Mouse (Mus musculus) lung, postnatal 0 days (tissue): Measurements from ENCODE around the gene Txndc15. TPM values are rescaled to one million over a fixed set of nuclear protein-coding genes. Genes with fewer than 3 reads are reported as not detected.

ENCODE experiments used
- ATAC-seq: fragments of 200-750 bp; cut with Nextera tagmentation; 2 replicates; pipeline ENCODE4 v1.8.0; 2017; ENCODE audit warnings: moderate library complexity
- DNase-seq: peaks from one replicate; pipeline ENCODE4 v3.0.0-alpha.2; 2016; ENCODE audit warnings: low spot score
- H3K27ac ChIP-seq: fragments of 300-500 bp; sonication (generic); 2 replicates; pipeline ENCODE4 v1.5.1; 2014; ENCODE audit warnings: antibody characterized with exemption, mild to moderate bottlenecking, low read length, mixed read lengths
- H3K27me3 ChIP-seq: fragments of 300-500 bp; sonication (generic); replicated peaks from 2 replicates; pipeline ENCODE4 v1.6.1; 2014; ENCODE audit warnings: low read length, mixed read lengths; ENCODE audit not compliant: insufficient read depth
- H3K36me3 ChIP-seq: fragments of 300-500 bp; sonication (generic); 2 replicates; pipeline ENCODE4 v1.6.1; 2014; ENCODE audit warnings: low read length, mixed read lengths; ENCODE audit not compliant: insufficient read depth
- H3K4me1 ChIP-seq: fragments of 300-500 bp; sonication (generic); 2 replicates; pipeline ENCODE4 v1.6.1; 2014; ENCODE audit warnings: antibody characterized with exemption, low read depth, low read length, mixed read lengths; ENCODE audit not compliant: insufficient read depth
- H3K4me2 ChIP-seq: fragments of 300-500 bp; sonication (generic); replicated peaks from 2 replicates; pipeline ENCODE4 v1.6.1; 2014; ENCODE audit warnings: low read depth, mild to moderate bottlenecking, low read length, moderate library complexity, mixed read lengths
- H3K4me3 ChIP-seq: fragments of 300-500 bp; sonication (generic); 2 replicates; pipeline ENCODE4 v1.5.1; 2014; ENCODE audit warnings: low read depth, low read length
- H3K9ac ChIP-seq: fragments of 300-500 bp; sonication (generic); replicated peaks from 2 replicates; pipeline ENCODE4 v1.6.1; 2014; ENCODE audit warnings: low read depth, mild to moderate bottlenecking
- H3K9me3 ChIP-seq: fragments of 300-500 bp; sonication (generic); 2 replicates; pipeline ENCODE4 v1.6.1; 2016; ENCODE audit warnings: low read length, mixed read lengths
- CTCF ChIP-seq: IDR thresholded peaks from 2 replicates; pipeline ENCODE4 v1.5.1; 2016; ENCODE audit warnings: antibody characterized with exemption, mild to moderate bottlenecking
- EP300 ChIP-seq: IDR thresholded peaks from 2 replicates; pipeline ENCODE4 v1.6.1; 2016; ENCODE audit warnings: antibody characterized with exemption, mild to moderate bottlenecking, control low read depth
- WGBS: fragments of 180-500 bp; shearing (Covaris S2); extraction: QIAGEN DNeasy Blood & Tissue Kit; methylation state at CpG from one replicate; pipeline ENCODE4 v1.1.7; 2014; 5-methylcytosine and 5-hydroxymethylcytosine counted together
- polyA plus RNA-seq: library from polyadenylated mRNA; unstranded; fragments of >200 nt; fragmentation: Nextera tagmentation; extraction: Ambion mirVana; gene quantifications from 2 replicates; pipeline ENCODE4 v1.2.1, GENCODE M21; 2015

Gene Txndc15
- polyA plus RNA-seq, 1 experiment from 2014 or later, result 82.3 TPM

DNA sequence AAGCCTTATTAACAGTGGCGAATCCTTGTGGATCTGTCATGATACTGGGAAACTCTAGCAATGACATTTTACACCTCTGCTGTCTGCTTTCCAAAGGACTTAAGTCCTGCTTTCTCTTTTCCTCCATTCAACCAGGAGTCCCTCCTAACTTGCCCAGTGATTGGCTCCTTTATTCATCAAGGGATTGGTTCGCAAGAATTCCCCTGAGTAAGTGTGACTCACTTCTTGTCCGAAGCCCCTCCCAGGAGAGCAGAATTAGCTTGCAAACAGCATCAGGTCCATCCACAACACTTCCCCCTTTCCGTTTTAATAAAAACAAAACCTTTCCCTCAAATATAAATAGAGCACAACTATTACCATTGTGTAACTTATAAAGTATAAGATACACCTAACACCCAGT lies 10.1 kb upstream of the Txndc15 start:
- Histone ChIP-seq H3K9me3 (no peaks in the 10 kb centered on the region), H3K36me3 (peaks cover 16% of the 10 kb centered on the region; the same call in 1 of the 2 replicates), H3K4me1 (no peaks in the 10 kb centered on the region), H3K4me2 (no peak overlapping the region), H3K4me3 (no peak overlapping the region), H3K27me3 (no peaks in the 10 kb centered on the region), H3K9ac (no peak overlapping the region), H3K27ac (no peak overlapping the region)
- 85% methylated on average over 4 of the region's 4 CpGs for WGBS
- ATAC-seq (no peak), DNase-seq (no peak)
- no peak for TF ChIP-seq CTCF
- TF ChIP-seq EP300, result no peak

DNA sequence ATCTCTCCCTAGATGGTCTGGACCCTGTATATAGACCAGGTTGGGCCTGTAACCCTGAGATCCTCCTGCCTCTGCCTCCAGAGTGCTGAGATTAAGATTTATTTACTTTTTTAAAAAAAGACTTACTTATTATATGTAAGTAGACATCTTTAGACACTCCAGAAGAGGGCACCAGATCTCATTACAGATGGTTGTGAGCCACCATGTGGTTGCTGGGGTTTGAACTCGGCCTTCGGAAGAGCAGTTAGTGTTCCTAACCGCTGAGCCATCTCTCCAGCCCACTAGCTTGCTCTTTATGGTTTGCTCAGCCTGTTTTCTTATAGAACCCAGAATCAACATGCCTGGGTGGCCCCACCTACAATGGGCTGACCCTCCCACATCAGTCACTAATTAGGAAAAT lies 1.6 kb upstream of the Txndc15 start:
- TF ChIP-seq EP300 (no peak), CTCF (no peak)
- no peak for ATAC-seq
- no peaks in the 10 kb centered on the region for H3K9me3 ChIP-seq

DNA sequence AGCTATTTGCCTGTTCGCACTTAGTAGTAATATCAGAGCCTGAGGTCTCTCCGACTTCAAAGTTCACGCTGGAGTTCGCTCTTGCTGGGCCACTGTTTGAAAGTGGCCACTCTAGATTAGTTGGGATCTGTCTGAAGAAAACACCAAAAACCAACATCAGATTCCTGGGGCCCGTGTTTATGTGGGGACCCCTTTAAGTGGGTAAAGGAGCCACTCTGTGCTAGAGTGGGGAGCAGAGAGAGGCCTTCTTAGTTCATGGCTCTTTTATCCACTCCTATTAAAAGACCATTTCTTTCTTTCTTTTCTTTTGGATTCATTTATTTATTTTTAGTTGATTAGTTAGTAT lies 690 bp downstream of the Txndc15 start:
- TF ChIP-seq CTCF, result no peak
- TF ChIP-seq EP300, result no peak
- DNase-seq (no peak), ATAC-seq (no peak; the same call in 1 of the 2 replicates)
- Histone ChIP-seq H3K4me1 (no peaks in the 10 kb centered on the region), H3K9me3 (no peaks in the 10 kb centered on the region), H3K27me3 (no peaks in the 10 kb centered on the region), H3K27ac (peak overlapping the region; percentile 92), H3K4me3 (peak overlapping the region; percentile 97), H3K9ac (peak overlapping the region; percentile 96), H3K36me3 (no peaks in the 10 kb centered on the region), H3K4me2 (peak overlapping the region; percentile 68)
- 4% methylated on average over 5 of the region's 5 CpGs for WGBS

More for the DNA sequence above, 1.6 kb upstream of the Txndc15 start:
- H3K9ac ChIP-seq, result no peak overlapping the region
- H3K4me3 ChIP-seq, result no peak overlapping the region
- no peaks in the 10 kb centered on the region for H3K27me3 ChIP-seq
- H3K4me1 ChIP-seq, result no peaks in the 10 kb centered on the region
- no peak overlapping the region for H3K4me2 ChIP-seq
- no peak overlapping the region for H3K27ac ChIP-seq
- H3K36me3 ChIP-seq, result no peaks in the 10 kb centered on the region
- 89% methylated on average over 3 of the region's 3 CpGs for WGBS
- DNase-seq, result no peak

DNA sequence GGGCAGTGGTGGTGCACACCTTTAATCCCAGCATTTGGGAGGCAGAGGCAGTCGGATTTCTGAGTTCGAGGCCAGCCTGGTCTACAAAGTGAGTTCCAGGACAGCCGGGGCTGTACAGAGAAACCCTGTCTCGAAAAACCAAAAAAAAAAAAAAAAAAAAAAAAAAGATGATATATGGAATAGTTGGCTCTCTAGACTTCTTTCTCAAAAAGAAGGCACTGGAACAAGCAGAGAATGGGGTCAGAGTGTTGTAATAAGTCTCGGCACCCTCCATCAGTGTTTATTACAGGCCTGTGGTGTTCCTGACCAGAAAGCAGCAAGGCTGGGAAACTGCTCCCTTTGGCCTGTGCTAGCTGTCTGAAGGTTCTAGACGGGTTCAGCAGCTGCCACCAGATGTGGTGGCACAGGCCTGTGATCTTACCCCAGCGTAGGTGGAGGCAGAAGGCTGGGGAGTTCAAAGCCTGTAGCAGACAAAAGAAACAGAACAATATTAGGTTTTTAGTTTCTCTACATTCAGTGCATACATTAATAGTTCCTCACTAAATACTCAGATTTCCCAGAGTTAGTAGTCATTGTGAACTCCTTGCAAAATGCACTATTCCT lies 1.6 kb downstream of the Txndc15 start:
- no peak overlapping the region for H3K27ac ChIP-seq
- H3K4me1 ChIP-seq, result no peaks in the 10 kb centered on the region
- TF ChIP-seq EP300 (no peak), CTCF (no peak)
- DNase-seq (peak; percentile 40), ATAC-seq (no peak)
- H3K4me3 ChIP-seq, result no peak overlapping the region
- no peak overlapping the region for H3K4me2 ChIP-seq
- H3K36me3 ChIP-seq, result no peaks in the 10 kb centered on the region
- 79% methylated on average over 5 of the region's 7 CpGs for WGBS
- no peaks in the 10 kb centered on the region for H3K27me3 ChIP-seq
- no peak overlapping the region for H3K9ac ChIP-seq
- no peaks in the 10 kb centered on the region for H3K9me3 ChIP-seq

DNA sequence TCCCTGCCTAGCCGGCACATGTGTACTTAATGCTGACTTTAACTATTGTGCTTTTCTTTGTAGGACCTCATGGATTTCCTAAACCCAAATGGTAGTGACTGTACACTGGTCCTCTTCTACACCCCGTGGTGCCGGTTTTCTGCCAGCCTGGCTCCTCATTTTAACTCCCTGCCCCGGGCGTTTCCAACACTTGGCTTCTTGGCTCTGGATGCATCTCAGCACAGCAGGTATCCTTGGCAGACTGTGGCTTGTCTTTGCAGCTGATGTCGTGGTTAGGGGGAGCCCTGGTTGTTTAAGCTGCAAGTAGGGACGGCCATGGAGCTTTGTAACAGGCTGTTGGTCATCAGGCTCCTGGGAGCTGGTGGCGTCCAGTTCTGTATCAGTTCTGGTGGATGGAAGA lies 7.1 kb downstream of the Txndc15 start:
- ATAC-seq, result no peak

DNA sequence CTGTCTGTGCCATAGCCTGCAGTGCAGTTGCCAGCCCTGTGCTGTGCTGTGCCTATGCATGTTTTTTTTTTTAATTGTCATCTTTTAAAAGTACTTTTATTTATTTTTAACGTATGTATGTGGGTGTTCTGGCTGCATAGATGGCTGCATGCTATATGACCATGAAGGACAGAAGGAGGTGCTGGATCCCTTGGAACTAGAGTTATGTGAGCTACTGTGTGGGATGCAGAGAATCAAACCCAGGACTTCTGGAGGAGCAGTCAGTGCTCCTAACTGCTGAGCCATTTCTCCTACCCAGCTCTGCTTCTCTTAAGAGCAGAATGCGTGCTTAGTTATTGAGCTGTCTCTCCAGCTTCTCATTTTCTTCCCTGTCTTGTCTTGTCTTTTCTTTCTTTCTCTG lies 7.5 kb downstream of the Txndc15 start:
- no peaks in the 10 kb centered on the region for H3K9me3 ChIP-seq
- no peak overlapping the region for H3K27ac ChIP-seq
- no peak overlapping the region for H3K9ac ChIP-seq
- H3K36me3 ChIP-seq, result peaks cover 11% of the 10 kb centered on the region; the same call in 1 of the 2 replicates
- TF ChIP-seq CTCF (no peak), EP300 (no peak)
- 91% methylated on average over 2 of the region's 2 CpGs for WGBS
- H3K27me3 ChIP-seq, result no peaks in the 10 kb centered on the region
- H3K4me2 ChIP-seq, result no peak overlapping the region
- no peaks in the 10 kb centered on the region for H3K4me1 ChIP-seq
- no peak overlapping the region for H3K4me3 ChIP-seq
- ATAC-seq, result no peak
- no peak for DNase-seq

More for the DNA sequence above, 7.1 kb downstream of the Txndc15 start:
- Histone ChIP-seq H3K4me3 (no peak overlapping the region), H3K4me1 (no peaks in the 10 kb centered on the region), H3K27ac (no peak overlapping the region), H3K27me3 (no peaks in the 10 kb centered on the region), H3K9me3 (no peaks in the 10 kb centered on the region), H3K36me3 (peaks cover 11% of the 10 kb centered on the region; the same call in 1 of the 2 replicates), H3K9ac (no peak overlapping the region), H3K4me2 (no peak overlapping the region)
- no peak for DNase-seq
- WGBS, result 81% methylated on average over 8 of the region's 8 CpGs
- TF ChIP-seq EP300 (no peak), CTCF (no peak)
